Mouse (Mus musculus): ENCODE data around the gene Slc22a5. TPM values are rescaled to one million over a fixed set of nuclear protein-coding genes. Genes with fewer than 3 reads are reported as not detected.

The Slc22a5 gene
- polyA plus RNA-seq, 2 experiments = 8.9 to 11.4 TPM

GRCm38 (mm10) chr11:53896935-53897334 lies 5.5 kb upstream of the Slc22a5 start:
- ATAC-seq (ENCODE audit: low FRiP score, low read depth) (no peak), DNase-seq (ENCODE audit: low spot score) (no peak)
- WGBS = 45% methylated on average over 6 of the region's 6 CpGs
- Histone ChIP-seq H3K27ac (replicated peaks; ENCODE audit: low read depth, low read length) (no peak overlapping the region), H3K4me1 (ENCODE audit: control insufficient read depth, insufficient read depth, low read length) (no peaks in the 10 kb centered on the region), H3K4me3 (replicated peaks; ENCODE audit: low read length) (no peak overlapping the region), H3K36me3 (ENCODE audit: control insufficient read depth, insufficient read depth, low read length) (no peaks in the 10 kb centered on the region), H3K27me3 (ENCODE audit: control insufficient read depth, insufficient read depth, low read length) (no peaks in the 10 kb centered on the region), H3K9me3 (ENCODE audit: control insufficient read depth, low read length) (no peaks in the 10 kb centered on the region), H3K9ac (ENCODE audit: low read depth, low read length, severe bottlenecking) (no peak overlapping the region), H3K4me2 (replicated peaks; ENCODE audit: low read depth, low read length, severe bottlenecking) (no peak overlapping the region)
- TF ChIP-seq POLR2A (IDR thresholded peaks at IDR 0.05; ENCODE audit: borderline replicate concordance, extremely low read depth, insufficient read depth, insufficient read length) = no peak

- Histone ChIP-seq H3K9ac (ENCODE audit: low read depth, low read length, severe bottlenecking) (no peak overlapping the region), H3K27ac (replicated peaks; ENCODE audit: low read depth, low read length) (no peak overlapping the region), H3K4me3 (replicated peaks; ENCODE audit: low read length) (no peak overlapping the region), H3K4me2 (replicated peaks; ENCODE audit: low read depth, low read length, severe bottlenecking) (no peak overlapping the region), H3K9me3 (ENCODE audit: control insufficient read depth, low read length) (no peaks in the 10 kb centered on the region), H3K27me3 (ENCODE audit: control insufficient read depth, insufficient read depth, low read length) (no peaks in the 10 kb centered on the region), H3K36me3 (ENCODE audit: control insufficient read depth, insufficient read depth, low read length) (no peaks in the 10 kb centered on the region), H3K4me1 (ENCODE audit: control insufficient read depth, insufficient read depth, low read length) (peaks cover 9% of the 10 kb centered on the region; the same call in 1 of the 2 replicates)
- DNase-seq (ENCODE audit: low spot score) (no peak), ATAC-seq (ENCODE audit: low FRiP score, low read depth) (no peak)
- WGBS = 53% methylated on average over 2 of the region's 2 CpGs
- no peak for TF ChIP-seq POLR2A (IDR thresholded peaks at IDR 0.05; ENCODE audit: borderline replicate concordance, extremely low read depth, insufficient read depth, insufficient read length)
Observed at GRCm38 (mm10) chr11:53893451-53893850, 2.0 kb upstream of the Slc22a5 start.

- H3K27me3 ChIP-seq (ENCODE audit: control insufficient read depth, insufficient read depth, low read length) = no peaks in the 10 kb centered on the region
- no peak overlapping the region for H3K4me3 ChIP-seq (replicated peaks; ENCODE audit: low read length)
- no peaks in the 10 kb centered on the region for H3K9me3 ChIP-seq (ENCODE audit: control insufficient read depth, low read length)
- 56% methylated on average over 9 of the region's 9 CpGs for WGBS
- no peak overlapping the region for H3K4me2 ChIP-seq (replicated peaks; ENCODE audit: low read depth, low read length, severe bottlenecking)
- DNase-seq (ENCODE audit: low spot score) = no peak
- no peak for ATAC-seq (ENCODE audit: low FRiP score, low read depth)
- no peak overlapping the region for H3K9ac ChIP-seq (ENCODE audit: low read depth, low read length, severe bottlenecking)
- no peak overlapping the region for H3K27ac ChIP-seq (replicated peaks; ENCODE audit: low read depth, low read length)
- TF ChIP-seq POLR2A (IDR thresholded peaks at IDR 0.05; ENCODE audit: borderline replicate concordance, extremely low read depth, insufficient read depth, insufficient read length) = no peak
- peaks cover 9% of the 10 kb centered on the region; the same call in 1 of the 2 replicates for H3K4me1 ChIP-seq (ENCODE audit: control insufficient read depth, insufficient read depth, low read length)
- no peaks in the 10 kb centered on the region for H3K36me3 ChIP-seq (ENCODE audit: control insufficient read depth, insufficient read depth, low read length)
Observed at GRCm38 (mm10) chr11:53892716-53893416, 1.4 kb upstream of the Slc22a5 start.

- ATAC-seq (ENCODE audit: low FRiP score, low read depth) = no peak; the same call in 1 of the 2 replicates
- 6% methylated on average over 33 of the region's 33 CpGs for WGBS
Observed at GRCm38 (mm10) chr11:53890906-53891504, 455 bp downstream of the Slc22a5 start.

GRCm38 (mm10) chr11:53890225-53890624 lies 1.2 kb downstream of the Slc22a5 start:
- peak overlapping the region; percentile 87; the same call in 1 of the 2 replicates for H3K4me2 ChIP-seq (replicated peaks; ENCODE audit: low read depth, low read length, severe bottlenecking)
- H3K4me3 ChIP-seq (replicated peaks; ENCODE audit: low read length) = no peak overlapping the region
- H3K9me3 ChIP-seq (ENCODE audit: control insufficient read depth, low read length) = no peaks in the 10 kb centered on the region
- no peaks in the 10 kb centered on the region for H3K36me3 ChIP-seq (ENCODE audit: control insufficient read depth, insufficient read depth, low read length)
- DNase-seq (ENCODE audit: low spot score) (no peak), ATAC-seq (ENCODE audit: low FRiP score, low read depth) (no peak)
- TF ChIP-seq POLR2A (IDR thresholded peaks at IDR 0.05; ENCODE audit: borderline replicate concordance, extremely low read depth, insufficient read depth, insufficient read length) = no peak
- peaks cover 9% of the 10 kb centered on the region; the same call in 1 of the 2 replicates for H3K4me1 ChIP-seq (ENCODE audit: control insufficient read depth, insufficient read depth, low read length)
- H3K27ac ChIP-seq (replicated peaks; ENCODE audit: low read depth, low read length) = no peak overlapping the region
- no peak overlapping the region for H3K9ac ChIP-seq (ENCODE audit: low read depth, low read length, severe bottlenecking)
- WGBS = 83% methylated on average over 2 of the region's 2 CpGs
- H3K27me3 ChIP-seq (ENCODE audit: control insufficient read depth, insufficient read depth, low read length) = no peaks in the 10 kb centered on the region

More at GRCm38 (mm10) chr11:53890906-53891504, 455 bp downstream of the Slc22a5 start:
- no peak for DNase-seq (ENCODE audit: low spot score)
- H3K36me3 ChIP-seq (ENCODE audit: control insufficient read depth, insufficient read depth, low read length) = no peaks in the 10 kb centered on the region
- peak overlapping the region; percentile 66 for H3K9ac ChIP-seq (ENCODE audit: low read depth, low read length, severe bottlenecking)
- H3K27me3 ChIP-seq (ENCODE audit: control insufficient read depth, insufficient read depth, low read length) = no peaks in the 10 kb centered on the region
- peak overlapping the region; percentile 57 for H3K4me3 ChIP-seq (replicated peaks; ENCODE audit: low read length)
- no peak for TF ChIP-seq POLR2A (IDR thresholded peaks at IDR 0.05; ENCODE audit: borderline replicate concordance, extremely low read depth, insufficient read depth, insufficient read length)
- no peaks in the 10 kb centered on the region for H3K9me3 ChIP-seq (ENCODE audit: control insufficient read depth, low read length)
- H3K27ac ChIP-seq (replicated peaks; ENCODE audit: low read depth, low read length) = 0 out of 2 replicates have a peak overlapping the region, but pooled peaks have one; percentile 19
- peaks cover 9% of the 10 kb centered on the region; the same call in 1 of the 2 replicates for H3K4me1 ChIP-seq (ENCODE audit: control insufficient read depth, insufficient read depth, low read length)
- peak overlapping the region; percentile 87 for H3K4me2 ChIP-seq (replicated peaks; ENCODE audit: low read depth, low read length, severe bottlenecking)
